In genomic region chr6:90469041-90469440, GRCm38 (mm10) we compare ENCODE assay signal across 24 mouse cellular contexts. TPM values are rescaled to one million over a fixed set of nuclear protein-coding genes. Genes with fewer than 3 reads are reported as not detected.
DNase-seq lines count a peak whose midpoint lies in the region; ATAC-seq and TF ChIP-seq lines count a peak whose summit lies in the region.
"Had no signal": no experiment of that assay in that cellular context is flagged by ENCODE, and none has a peak within 500 bp of the region (broad histone marks: within the 10 kb centered on the region; RNA-seq: fewer than 3 reads in every experiment).

No protein-coding gene starts in this region.

- H3K4me2 ChIP-seq in hindbrain, postnatal 0 days (ENCODE audit: low read depth, low read length): no peak overlapping the region
- H3K4me2 ChIP-seq in hindbrain, embryonic 16.5 days (ENCODE audit: low read length): no peak overlapping the region
- H3K4me2 ChIP-seq in liver, embryonic 15.5 days: peak overlapping the region; percentile 47; the same call in 1 of the 2 replicates
- H3K4me2 ChIP-seq in liver, embryonic 12.5 days: no peak overlapping the region
- H3K4me2 ChIP-seq in liver, postnatal 0 days (ENCODE audit: low read depth, low read length): peak overlapping the region; percentile 74
- H3K4me2 ChIP-seq: embryonic facial prominence, embryonic 13.5 days; forebrain, embryonic 12.5 days; hindbrain, embryonic 12.5 days had no signal

- no peak for ATAC-seq in hindbrain, postnatal 0 days
- ATAC-seq in hindbrain, embryonic 16.5 days: no peak
- ATAC-seq in liver, embryonic 15.5 days (ENCODE audit: insufficient read depth): no peak
- no peak for ATAC-seq in liver, embryonic 12.5 days
- ATAC-seq in liver, postnatal 0 days: no peak
- ATAC-seq: activated CD4-positive, CD25-positive, alpha-beta regulatory T cell, adult 4 months; forebrain, embryonic 16.5 days; Patski had no signal

- no peak overlapping the region for H3K9ac ChIP-seq in hindbrain, postnatal 0 days (replicated peaks; ENCODE audit: low read length)
- H3K9ac ChIP-seq in hindbrain, embryonic 16.5 days (ENCODE audit: low read depth, low read length): no peak overlapping the region
- no peak overlapping the region for H3K9ac ChIP-seq in liver, embryonic 15.5 days
- H3K9ac ChIP-seq in liver, embryonic 12.5 days: no peak overlapping the region
- peak overlapping the region; percentile 71 for H3K9ac ChIP-seq in liver, postnatal 0 days (replicated peaks)
- H3K9ac ChIP-seq: embryonic facial prominence, embryonic 13.5 days; forebrain, embryonic 12.5 days; hindbrain, embryonic 12.5 days had no signal

- no peak for DNase-seq in hindbrain, postnatal 0 days (ENCODE audit: low spot score)
- DNase-seq in kidney, postnatal 25 days: peak; percentile 38 to 67
- DNase-seq in kidney, postnatal 14 days: no peak
- DNase-seq in liver, postnatal 0 days: no peak
- no peak for DNase-seq in thymus, adult 18-20 months
- DNase-seq: adrenal gland, adult 2 months; adrenal gland, postnatal 25 days; cerebellum, adult 18-20 months; cerebellum, postnatal 36 days; gastrocnemius, postnatal 25 days; heart, postnatal 10 days; heart, postnatal 4 days had no signal

- no peaks in the 10 kb centered on the region for H3K9me3 ChIP-seq in hindbrain, postnatal 0 days (ENCODE audit: low read length)
- no peaks in the 10 kb centered on the region for H3K9me3 ChIP-seq in hindbrain, embryonic 16.5 days (ENCODE audit: control insufficient read depth, low read length)
- no peaks in the 10 kb centered on the region for H3K9me3 ChIP-seq in liver, embryonic 15.5 days (replicated peaks)
- no peaks in the 10 kb centered on the region for H3K9me3 ChIP-seq in liver, embryonic 12.5 days (replicated peaks)
- no peaks in the 10 kb centered on the region for H3K9me3 ChIP-seq in liver, postnatal 0 days (ENCODE audit: low read length)
- H3K9me3 ChIP-seq: embryonic facial prominence, embryonic 13.5 days; forebrain, embryonic 12.5 days; heart, embryonic 10.5 days; hindbrain, embryonic 12.5 days had no signal

- H3K4me3 ChIP-seq in hindbrain, postnatal 0 days (ENCODE audit: low read length): no peak overlapping the region
- H3K4me3 ChIP-seq in hindbrain, embryonic 16.5 days (ENCODE audit: low read length): no peak overlapping the region
- no peak overlapping the region for H3K4me3 ChIP-seq in liver, embryonic 15.5 days (replicated peaks)
- no peak overlapping the region for H3K4me3 ChIP-seq in liver, embryonic 12.5 days
- H3K4me3 ChIP-seq in liver, postnatal 0 days (ENCODE audit: low read depth, low read length): peak overlapping the region; percentile 48
- H3K4me3 ChIP-seq: embryonic facial prominence, embryonic 13.5 days; forebrain, embryonic 12.5 days; heart, embryonic 10.5 days; hindbrain, embryonic 12.5 days had no signal

- TF ChIP-seq CTCF in hindbrain, postnatal 0 days (IDR thresholded peaks at IDR 0.05; ENCODE audit: low read depth): no peak
- TF ChIP-seq CTCF in liver, postnatal 0 days (IDR thresholded peaks at IDR 0.05; ENCODE audit: low read depth): no peak

- peaks cover 9% of the 10 kb centered on the region; the same call in 1 of the 2 replicates for H3K36me3 ChIP-seq in hindbrain, postnatal 0 days (ENCODE audit: insufficient read depth, low read length)
- no peaks in the 10 kb centered on the region for H3K36me3 ChIP-seq in hindbrain, embryonic 16.5 days (ENCODE audit: control insufficient read depth, insufficient read depth, low read length)
- no peaks in the 10 kb centered on the region for H3K36me3 ChIP-seq in liver, embryonic 15.5 days (replicated peaks)
- 0 out of 2 replicates have a peak, but pooled peaks cover 3% of the 10 kb centered on the region for H3K36me3 ChIP-seq in liver, embryonic 12.5 days
- H3K36me3 ChIP-seq in liver, postnatal 0 days (replicated peaks; ENCODE audit: insufficient read depth, low read length): peaks cover 15% of the 10 kb centered on the region
- H3K36me3 ChIP-seq: embryonic facial prominence, embryonic 13.5 days; forebrain, embryonic 12.5 days; hindbrain, embryonic 12.5 days had no signal

- no peaks in the 10 kb centered on the region for H3K4me1 ChIP-seq in hindbrain, postnatal 0 days (ENCODE audit: insufficient read depth, low read length)
- peaks cover 11% of the 10 kb centered on the region for H3K4me1 ChIP-seq in hindbrain, embryonic 16.5 days (ENCODE audit: control insufficient read depth, insufficient read depth, low read depth, low read length)
- peaks cover 15% of the 10 kb centered on the region for H3K4me1 ChIP-seq in liver, embryonic 15.5 days (replicated peaks)
- peaks cover 2% of the 10 kb centered on the region; the same call in 1 of the 2 replicates for H3K4me1 ChIP-seq in liver, embryonic 12.5 days
- H3K4me1 ChIP-seq in liver, postnatal 0 days (ENCODE audit: insufficient read depth): peaks cover 6% of the 10 kb centered on the region

- WGBS in hindbrain, postnatal 0 days: 89% methylated on average over 6 of the region's 6 CpGs
- 87% methylated on average over 6 of the region's 6 CpGs for WGBS in hindbrain, embryonic 16.5 days
- 50% methylated on average over 6 of the region's 6 CpGs for WGBS in liver, embryonic 15.5 days (ENCODE audit: insufficient replicate concordance)
- 70% methylated on average over 6 of the region's 6 CpGs for WGBS in liver, embryonic 12.5 days (ENCODE audit: insufficient replicate concordance)
- WGBS in liver, postnatal 0 days (ENCODE audit: insufficient replicate concordance): 68% methylated on average over 6 of the region's 6 CpGs

- no peak for TF ChIP-seq EP300 in liver, postnatal 0 days (IDR thresholded peaks at IDR 0.05; ENCODE audit: low read depth)

- H3K27me3 ChIP-seq in hindbrain, postnatal 0 days (ENCODE audit: insufficient read depth, low read length): no peaks in the 10 kb centered on the region; the same call in 1 of the 2 replicates
- H3K27me3 ChIP-seq in hindbrain, embryonic 16.5 days (replicated peaks; ENCODE audit: control insufficient read depth, insufficient read depth, low read length): no peaks in the 10 kb centered on the region
- H3K27me3 ChIP-seq in liver, embryonic 15.5 days: peaks cover 12% of the 10 kb centered on the region
- peaks cover 15% of the 10 kb centered on the region for H3K27me3 ChIP-seq in liver, embryonic 12.5 days (replicated peaks)
- no peaks in the 10 kb centered on the region for H3K27me3 ChIP-seq in liver, postnatal 0 days (ENCODE audit: insufficient read depth, low read length)
- H3K27me3 ChIP-seq: Patski had no signal

- 0 out of 2 replicates have a peak overlapping the region, but pooled peaks have one; percentile 74 for H3K27ac ChIP-seq in hindbrain, postnatal 0 days
- no peak overlapping the region for H3K27ac ChIP-seq in hindbrain, embryonic 16.5 days (ENCODE audit: low read depth, low read length)
- H3K27ac ChIP-seq in liver, embryonic 15.5 days (replicated peaks): no peak overlapping the region
- no peak overlapping the region for H3K27ac ChIP-seq in liver, embryonic 12.5 days
- peak overlapping the region; percentile 59; the same call in 1 of the 2 replicates for H3K27ac ChIP-seq in liver, postnatal 0 days (ENCODE audit: low read depth)
- H3K27ac ChIP-seq: embryonic facial prominence, embryonic 13.5 days; forebrain, embryonic 12.5 days; heart, embryonic 10.5 days; hindbrain, embryonic 12.5 days had no signal

RNA-seq across cellular contexts. Expression of gene Klf15, which starts 6.7 kb away (rescaled TPM):
- 43.2 and 56.4 TPM in 2 replicates for total RNA-seq in hindbrain, postnatal 0 days (2014; rRNA removed)
- 26.6 and 29.6 TPM in 2 replicates for polyA plus RNA-seq in hindbrain, postnatal 0 days (2015; fragmentation: Nextera tagmentation; extraction: Ambion mirVana)
- 20.9 and 25.1 TPM in 2 replicates for polyA plus RNA-seq in hindbrain, embryonic 16.5 days (2015; fragmentation: Nextera tagmentation; extraction: Ambion mirVana)
- polyA plus RNA-seq in liver, embryonic 15.5 days (2015; fragmentation: Nextera tagmentation; extraction: Ambion mirVana): 18.4 and 22.4 TPM in 2 replicates
- 8.6 and 10.3 TPM in 2 replicates for polyA plus RNA-seq in liver, embryonic 12.5 days (2016; fragmentation: Nextera tagmentation; extraction: Ambion mirVana)
- 22.4 and 45.6 TPM in 2 replicates for polyA plus RNA-seq in liver, postnatal 0 days (2015; fragmentation: Nextera tagmentation; extraction: Ambion mirVana)
- total RNA-seq: CH12.LX; granulocyte monocyte progenitor cell, adult 5-6 weeks had no signal
- polyA plus RNA-seq: activated CD4-positive, CD25-positive, alpha-beta regulatory T cell, adult 4 months had no signal

RNA-seq across cellular contexts. Expression of gene Aldh1l1, which starts 17.2 kb away (rescaled TPM):
- 168 and 214 TPM in 2 replicates for total RNA-seq in hindbrain, postnatal 0 days (2014; rRNA removed)
- polyA plus RNA-seq in hindbrain, postnatal 0 days (2015; fragmentation: Nextera tagmentation; extraction: Ambion mirVana): 131 and 145 TPM in 2 replicates
- polyA plus RNA-seq in hindbrain, embryonic 16.5 days (2015; fragmentation: Nextera tagmentation; extraction: Ambion mirVana): 89.0 and 101 TPM in 2 replicates
- polyA plus RNA-seq in liver, embryonic 15.5 days (2015; fragmentation: Nextera tagmentation; extraction: Ambion mirVana): 32.1 and 39.0 TPM in 2 replicates
- polyA plus RNA-seq in liver, embryonic 12.5 days (2016; fragmentation: Nextera tagmentation; extraction: Ambion mirVana): 8.0 and 11.6 TPM in 2 replicates
- 104 and 114 TPM in 2 replicates for polyA plus RNA-seq in liver, postnatal 0 days (2015; fragmentation: Nextera tagmentation; extraction: Ambion mirVana)

RNA-seq across cellular contexts. Expression of gene Cfap100, which starts 40.4 kb away (rescaled TPM):
- total RNA-seq in hindbrain, postnatal 0 days (2014; rRNA removed): 4.2 and 29.4 TPM in 2 replicates
- polyA plus RNA-seq in hindbrain, postnatal 0 days (2015; fragmentation: Nextera tagmentation; extraction: Ambion mirVana): 8.2 and 9.9 TPM in 2 replicates
- polyA plus RNA-seq in hindbrain, embryonic 16.5 days (2015; fragmentation: Nextera tagmentation; extraction: Ambion mirVana): 7.5 and 10.3 TPM in 2 replicates
- polyA plus RNA-seq in liver, embryonic 15.5 days (2015; fragmentation: Nextera tagmentation; extraction: Ambion mirVana): 0.08 TPM in 1 of 2 replicates, not detected in the other
- not detected in 2 replicates for polyA plus RNA-seq in liver, embryonic 12.5 days (2016; fragmentation: Nextera tagmentation; extraction: Ambion mirVana)
- 0.06 TPM in 1 of 2 replicates, not detected in the other for polyA plus RNA-seq in liver, postnatal 0 days (2015; fragmentation: Nextera tagmentation; extraction: Ambion mirVana)
- total RNA-seq: CH12.LX; granulocyte monocyte progenitor cell, adult 5-6 weeks; heart, postnatal 4 days had no signal
- polyA plus RNA-seq: heart, embryonic 10.5 days had no signal

Comparison
In these comparisons a context has a peak if more than half of its experiments do, and no peak if none do; other contexts are left out.
1. DNase-seq: peak in kidney, postnatal 25 days (2 of 2); none in hindbrain, postnatal 0 days (single experiment), kidney, postnatal 14 days (single experiment), liver, postnatal 0 days (single experiment) and thymus, adult 18-20 months (0 of 2).
2. H3K27ac ChIP-seq: peak in hindbrain, postnatal 0 days (single experiment) and liver, postnatal 0 days (single experiment); none in hindbrain, embryonic 16.5 days (single experiment), liver, embryonic 15.5 days (single experiment) and liver, embryonic 12.5 days (single experiment).
3. H3K4me2 ChIP-seq: peak in liver, embryonic 15.5 days (single experiment) and liver, postnatal 0 days (single experiment); none in hindbrain, postnatal 0 days (single experiment), hindbrain, embryonic 16.5 days (single experiment) and liver, embryonic 12.5 days (single experiment).